Mouse (Mus musculus): Measurements from ENCODE around the gene Slc38a4.

DNA sequence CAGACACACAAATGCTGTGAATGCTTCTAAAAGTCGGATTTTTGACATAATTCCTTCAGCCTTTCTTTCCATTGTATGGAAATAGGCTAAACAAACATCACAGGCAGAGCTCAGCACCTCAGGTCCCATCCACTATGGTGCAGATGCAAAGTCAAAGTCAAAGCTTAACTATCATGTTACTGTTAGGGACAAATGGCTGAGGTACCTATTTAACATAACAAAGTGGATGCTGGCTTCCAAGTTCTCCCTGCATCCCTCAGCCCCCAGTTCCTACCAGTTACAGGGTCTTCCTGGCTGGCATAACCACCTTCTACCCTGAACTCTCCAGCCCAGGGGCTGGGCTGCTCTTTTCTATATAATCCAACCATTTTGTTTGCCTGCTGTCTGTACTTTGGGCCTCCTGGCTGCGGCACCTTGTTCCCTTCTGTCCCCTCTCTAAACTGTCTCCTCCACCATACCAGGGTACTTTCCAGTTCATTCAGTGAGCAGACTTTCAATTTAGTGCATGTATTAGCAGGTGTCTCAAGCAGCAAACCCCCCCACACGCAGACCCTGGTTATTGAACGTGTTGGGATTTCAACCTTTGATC, 27.6 kb downstream of the Slc38a4 start:
- TF ChIP-seq CTCF (IDR thresholded peaks at IDR 0.05; ENCODE audit: low read depth, low read length): no peak
- no peak for TF ChIP-seq POLR2A (IDR thresholded peaks at IDR 0.05; ENCODE audit: extremely low read depth, insufficient read depth, low read length)
